Mouse (Mus musculus) embryonic fibroblast, embryonic 13.5 days (primary cell): ENCODE measurements around the gene Kcnk6.

Experiments
- CTCF ChIP-seq: IDR thresholded peaks from 2 replicates; pipeline ENCODE4 v1.5.1; 2011; ENCODE audit warnings: mild to moderate bottlenecking, control low read depth, low read length, moderate library complexity, borderline replicate concordance; ENCODE audit not compliant: insufficient read depth
- POLR2A ChIP-seq: IDR thresholded peaks from 2 replicates; pipeline ENCODE4 v1.6.1; 2011; ENCODE audit warnings: low read depth, mild to moderate bottlenecking, control low read depth, low read length, moderate library complexity

- TF ChIP-seq CTCF: no peak
- no peak for TF ChIP-seq POLR2A
Measured at GRCm38 (mm10) chr7:29178106-29178505, 54.2 kb downstream of the Kcnk6 start.
